Mouse (Mus musculus) intestine, embryonic 14.5 days (tissue): ENCODE data around the gene Wdr37. TPM values are rescaled to one million over a fixed set of nuclear protein-coding genes. Genes with fewer than 3 reads are reported as not detected.

Source experiments
- ATAC-seq: fragments of 200-750 bp; cut with Nextera tagmentation; replicated peaks from 2 replicates; pipeline ENCODE4 v1.8.0; 2017; ENCODE audit warnings: low read depth, moderate number of reproducible peaks, moderate TSS enrichment, moderate library complexity; ENCODE audit not compliant: low FRiP score, low TSS enrichment
- DNase-seq: peaks from one replicate; pipeline ENCODE4 v3.0.0-alpha.2; 2018; ENCODE audit warnings: low spot score
- H3K27ac ChIP-seq: fragments of 300-500 bp; sonication (generic); 2 replicates; pipeline ENCODE4 v1.5.1; 2014; ENCODE audit warnings: low read depth, mild to moderate bottlenecking, control low read depth
- H3K27me3 ChIP-seq: fragments of 300-500 bp; sonication (generic); replicated peaks from 2 replicates; pipeline ENCODE4 v1.6.1; 2014; ENCODE audit warnings: low read length, control low read depth; ENCODE audit not compliant: control insufficient read depth, insufficient read depth
- H3K36me3 ChIP-seq: fragments of 300-500 bp; sonication (generic); 2 replicates; pipeline ENCODE4 v1.6.1; 2014; ENCODE audit warnings: low read length, control low read depth; ENCODE audit not compliant: control insufficient read depth, insufficient read depth
- H3K4me1 ChIP-seq: fragments of 300-500 bp; sonication (generic); replicated peaks from 2 replicates; pipeline ENCODE4 v1.6.1; 2014; ENCODE audit warnings: low read length, control low read depth, mixed read lengths; ENCODE audit not compliant: control insufficient read depth, insufficient read depth
- H3K4me2 ChIP-seq: fragments of 300-500 bp; sonication (generic); 2 replicates; pipeline ENCODE4 v1.6.1; 2014; ENCODE audit warnings: low read length
- H3K4me3 ChIP-seq: fragments of 300-500 bp; sonication (generic); 2 replicates; pipeline ENCODE4 v1.5.1; 2014; ENCODE audit warnings: low read depth, low read length, control low read depth, mixed read lengths
- H3K9ac ChIP-seq: fragments of 300-500 bp; sonication (generic); 2 replicates; pipeline ENCODE4 v1.6.1; 2014; ENCODE audit warnings: mild to moderate bottlenecking, low read length
- H3K9me3 ChIP-seq: fragments of 300-500 bp; sonication (generic); 2 replicates; pipeline ENCODE4 v1.6.1; 2016; ENCODE audit warnings: low read length, control low read depth; ENCODE audit not compliant: control insufficient read depth
- WGBS: fragments of 180-500 bp; shearing (Covaris S2); extraction: QIAGEN DNeasy Blood & Tissue Kit; methylation state at CpG from one replicate; pipeline ENCODE4 v1.1.7; 2014; 5-methylcytosine and 5-hydroxymethylcytosine counted together
- polyA plus RNA-seq: library from polyadenylated mRNA; unstranded; fragments of >200 nt; fragmentation: Nextera tagmentation; extraction: Ambion mirVana; gene quantifications from 2 replicates; pipeline ENCODE4 v1.2.1, GENCODE M21; 2014

Gene Wdr37
- polyA plus RNA-seq, 1 experiment from 2014 or later: 23.0 TPM

GRCm38 (mm10) chr13:8873776-8874175, 2.1 kb upstream of the Wdr37 start:
- 84% methylated on average over 1 of the region's 1 CpGs for WGBS
- H3K36me3 ChIP-seq: no peaks in the 10 kb centered on the region
- no peaks in the 10 kb centered on the region for H3K9me3 ChIP-seq
- DNase-seq (no peak), ATAC-seq (no peak)
- no peak overlapping the region for H3K4me2 ChIP-seq
- no peaks in the 10 kb centered on the region for H3K4me1 ChIP-seq
- no peak overlapping the region for H3K27ac ChIP-seq
- no peak overlapping the region for H3K4me3 ChIP-seq
- H3K27me3 ChIP-seq: no peaks in the 10 kb centered on the region
- no peak overlapping the region for H3K9ac ChIP-seq

GRCm38 (mm10) chr13:8870510-8871313, 997 bp downstream of the Wdr37 start:
- no peaks in the 10 kb centered on the region for H3K4me1 ChIP-seq
- H3K36me3 ChIP-seq: 0 out of 2 replicates have a peak, but pooled peaks cover 2% of the 10 kb centered on the region
- peak overlapping the region; percentile 97 for H3K27ac ChIP-seq
- H3K9ac ChIP-seq: peak overlapping the region; percentile 78
- H3K4me3 ChIP-seq: peak overlapping the region; percentile 83
- WGBS: under 1% methylated on average over 57 of the region's 57 CpGs
- H3K4me2 ChIP-seq: peak overlapping the region; percentile 82
- peak; percentile 96 for DNase-seq
- H3K9me3 ChIP-seq: no peaks in the 10 kb centered on the region
- ATAC-seq: peak; percentile 89
- no peaks in the 10 kb centered on the region for H3K27me3 ChIP-seq

- ATAC-seq: no peak
- H3K9ac ChIP-seq: peak overlapping the region; percentile 78
- 0 out of 2 replicates have a peak, but pooled peaks cover 6% of the 10 kb centered on the region for H3K36me3 ChIP-seq
- H3K4me3 ChIP-seq: peak overlapping the region; percentile 83
- DNase-seq: no peak
- H3K4me2 ChIP-seq: peak overlapping the region; percentile 82
- H3K27ac ChIP-seq: peak overlapping the region; percentile 97
- no peaks in the 10 kb centered on the region for H3K4me1 ChIP-seq
- no peaks in the 10 kb centered on the region for H3K9me3 ChIP-seq
- H3K27me3 ChIP-seq: no peaks in the 10 kb centered on the region
- 3% methylated on average over 9 of the region's 9 CpGs for WGBS
Measured at GRCm38 (mm10) chr13:8870160-8870509, 1.6 kb downstream of the Wdr37 start.

GRCm38 (mm10) chr13:8869578-8870157, 2.0 kb downstream of the Wdr37 start:
- 60% methylated on average over 5 of the region's 5 CpGs for WGBS
- H3K27me3 ChIP-seq: no peaks in the 10 kb centered on the region
- H3K27ac ChIP-seq: no peak overlapping the region
- 0 out of 2 replicates have a peak, but pooled peaks cover 6% of the 10 kb centered on the region for H3K36me3 ChIP-seq
- peak overlapping the region; percentile 82 for H3K4me2 ChIP-seq
- H3K4me1 ChIP-seq: no peaks in the 10 kb centered on the region
- ATAC-seq: no peak
- no peak for DNase-seq
- H3K9ac ChIP-seq: peak overlapping the region; percentile 78
- no peaks in the 10 kb centered on the region for H3K9me3 ChIP-seq
- H3K4me3 ChIP-seq: peak overlapping the region; percentile 83

DNA sequence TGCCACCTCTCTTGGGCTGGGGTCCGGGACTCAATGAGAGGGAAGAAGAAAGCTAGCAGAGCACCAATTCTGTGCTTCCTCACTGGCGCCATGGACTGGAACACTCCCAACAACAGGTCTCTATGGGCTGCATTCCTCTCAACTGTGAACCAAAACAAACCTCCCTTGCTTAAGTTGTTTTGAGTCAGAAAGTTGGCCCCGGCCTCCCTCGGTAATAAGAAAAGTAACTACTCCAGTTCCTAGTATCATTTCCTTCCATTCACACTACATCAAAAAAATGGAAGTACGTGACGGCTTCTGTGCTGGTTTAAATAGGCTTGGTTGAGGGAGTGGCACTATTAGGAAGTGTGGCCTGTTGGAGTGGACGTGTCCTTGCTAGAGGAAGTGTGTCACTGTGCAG, 5.1 kb downstream of the Wdr37 start:
- DNase-seq (no peak), ATAC-seq (no peak)
- Histone ChIP-seq H3K36me3 (0 out of 2 replicates have a peak, but pooled peaks cover 6% of the 10 kb centered on the region), H3K27me3 (no peaks in the 10 kb centered on the region), H3K9ac (no peak overlapping the region), H3K4me2 (no peak overlapping the region), H3K27ac (no peak overlapping the region), H3K9me3 (no peaks in the 10 kb centered on the region), H3K4me3 (no peak overlapping the region), H3K4me1 (no peaks in the 10 kb centered on the region)
- WGBS: 88% methylated on average over 7 of the region's 7 CpGs

DNA sequence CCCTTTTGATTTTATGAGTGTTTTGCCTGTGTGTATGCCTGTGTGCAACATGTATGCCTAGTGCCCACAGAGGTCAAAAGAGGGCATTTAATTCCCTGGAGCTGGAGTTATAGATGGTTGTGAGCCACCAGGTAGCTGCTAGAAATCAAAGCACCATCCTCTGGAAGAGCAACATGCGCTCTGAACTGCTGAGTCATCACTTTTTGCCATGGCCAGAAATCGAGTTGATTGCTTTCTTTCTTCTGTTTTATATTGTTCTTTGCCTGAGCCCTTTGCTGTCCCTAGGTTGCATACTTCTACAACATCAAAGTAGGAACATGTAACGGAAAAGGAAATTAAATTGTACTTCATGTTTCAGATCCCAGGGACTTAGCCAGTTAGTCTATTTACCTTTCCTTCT, 6.7 kb downstream of the Wdr37 start:
- Histone ChIP-seq H3K9me3 (no peaks in the 10 kb centered on the region), H3K27ac (no peak overlapping the region), H3K4me1 (no peaks in the 10 kb centered on the region), H3K9ac (no peak overlapping the region), H3K4me2 (no peak overlapping the region), H3K4me3 (no peak overlapping the region), H3K27me3 (no peaks in the 10 kb centered on the region), H3K36me3 (peaks cover 12% of the 10 kb centered on the region)
- WGBS: 86% methylated on average over 3 of the region's 3 CpGs
- ATAC-seq: no peak
- no peak for DNase-seq

DNA sequence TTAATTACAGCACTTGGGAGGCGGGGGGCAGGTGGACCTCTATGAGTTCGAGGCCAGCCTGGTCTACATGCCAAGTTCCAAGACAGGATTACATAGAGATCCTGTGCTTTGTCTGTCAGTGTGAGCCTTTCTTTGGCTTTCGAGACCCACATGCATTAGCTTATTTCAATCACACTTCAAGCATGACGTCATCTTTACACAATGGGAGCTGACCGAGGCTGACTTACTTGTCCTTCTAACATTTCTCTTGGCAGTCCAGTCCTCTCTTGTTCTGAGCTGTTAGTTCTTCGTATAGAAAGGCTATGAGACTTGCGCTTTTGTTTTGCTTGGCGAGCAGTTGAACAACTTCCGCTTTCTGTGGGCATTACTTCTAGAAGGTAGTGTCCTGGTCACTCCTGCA, 10.8 kb downstream of the Wdr37 start:
- H3K9ac ChIP-seq: no peak overlapping the region
- no peak overlapping the region for H3K4me2 ChIP-seq
- no peaks in the 10 kb centered on the region for H3K27me3 ChIP-seq
- ATAC-seq (no peak), DNase-seq (no peak)
- H3K4me1 ChIP-seq: no peaks in the 10 kb centered on the region
- WGBS: 95% methylated on average over 9 of the region's 9 CpGs
- H3K27ac ChIP-seq: no peak overlapping the region
- H3K9me3 ChIP-seq: no peaks in the 10 kb centered on the region
- H3K4me3 ChIP-seq: no peak overlapping the region
- peaks cover 29% of the 10 kb centered on the region for H3K36me3 ChIP-seq

GRCm38 (mm10) chr13:8858453-8858852, 13.3 kb downstream of the Wdr37 start:
- ATAC-seq: no peak
- H3K4me2 ChIP-seq: no peak overlapping the region
- WGBS: 89% methylated on average over 6 of the region's 6 CpGs
- no peak for DNase-seq
- no peaks in the 10 kb centered on the region for H3K4me1 ChIP-seq
- H3K27me3 ChIP-seq: no peaks in the 10 kb centered on the region
- H3K9me3 ChIP-seq: no peaks in the 10 kb centered on the region
- no peak overlapping the region for H3K9ac ChIP-seq
- no peak overlapping the region for H3K27ac ChIP-seq
- H3K4me3 ChIP-seq: no peak overlapping the region
- H3K36me3 ChIP-seq: peaks cover 46% of the 10 kb centered on the region

DNA sequence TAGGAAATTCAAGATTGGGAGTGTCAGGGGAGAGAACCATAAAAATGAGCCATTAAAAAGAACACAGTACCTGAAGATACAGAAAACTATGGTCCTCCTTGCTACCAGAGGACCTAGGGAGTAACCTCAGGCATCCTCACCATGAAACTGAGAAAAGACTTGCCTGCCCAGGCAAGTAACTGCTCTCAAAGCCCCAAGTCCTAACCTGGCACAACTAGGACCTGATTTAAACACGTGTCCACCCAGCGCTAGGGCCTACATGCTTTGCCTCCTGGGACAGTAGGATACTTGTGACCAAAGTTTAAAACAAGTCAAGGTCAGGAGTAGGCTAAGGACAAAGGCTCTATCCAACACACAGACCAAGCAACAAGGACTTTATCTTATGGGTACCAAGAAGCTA, 16.9 kb downstream of the Wdr37 start:
- 98% methylated on average over 2 of the region's 2 CpGs for WGBS
- Histone ChIP-seq H3K4me1 (no peaks in the 10 kb centered on the region), H3K27me3 (no peaks in the 10 kb centered on the region), H3K9me3 (no peaks in the 10 kb centered on the region), H3K4me3 (no peak overlapping the region), H3K9ac (no peak overlapping the region), H3K4me2 (no peak overlapping the region), H3K27ac (no peak overlapping the region), H3K36me3 (peaks cover 48% of the 10 kb centered on the region)
- no peak for DNase-seq
- no peak for ATAC-seq
